Mouse (Mus musculus): Measurements from ENCODE around the gene Zmynd10. TPM values are rescaled to one million over a fixed set of nuclear protein-coding genes. Genes with fewer than 3 reads are reported as not detected.

Gene Zmynd10
- polyA plus RNA-seq (2012; rRNA removed), result 7.4 and 8.4 TPM in 2 replicates

DNA sequence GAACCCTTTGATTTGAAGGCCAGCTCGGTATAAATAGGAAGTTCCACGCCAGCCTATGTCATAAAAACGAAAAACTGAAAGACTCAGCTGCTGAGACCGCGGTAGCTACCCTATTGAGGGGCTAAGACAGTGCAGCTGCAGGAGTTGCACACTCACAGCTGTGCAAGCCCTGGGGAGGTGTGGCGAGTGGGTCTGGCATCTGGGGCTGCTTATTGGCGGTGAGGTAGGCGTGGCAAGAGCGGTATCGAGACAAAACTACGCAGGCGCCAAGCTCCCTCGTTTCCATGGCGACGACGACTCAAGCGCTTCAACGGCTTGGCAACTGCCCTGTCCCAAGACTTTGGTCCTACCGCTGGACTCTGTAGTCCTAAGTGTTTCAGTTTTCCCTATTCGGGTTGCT, at the start of gene Zmynd10:
Zmynd10 (plus strand) TSS at position 273 of the 400 bp plus-strand sequence.
- peak; percentile 96 for DNase-seq (ENCODE audit: low read depth)
- TF ChIP-seq POLR2A (IDR thresholded peaks at IDR 0.05; ENCODE audit: borderline replicate concordance, extremely low read depth, insufficient read depth, insufficient read length, poor library complexity, severe bottlenecking) (no peak), CTCF (IDR thresholded peaks at IDR 0.05; ENCODE audit: borderline replicate concordance, extremely low read depth, insufficient read depth, insufficient read length) (no peak)

DNA sequence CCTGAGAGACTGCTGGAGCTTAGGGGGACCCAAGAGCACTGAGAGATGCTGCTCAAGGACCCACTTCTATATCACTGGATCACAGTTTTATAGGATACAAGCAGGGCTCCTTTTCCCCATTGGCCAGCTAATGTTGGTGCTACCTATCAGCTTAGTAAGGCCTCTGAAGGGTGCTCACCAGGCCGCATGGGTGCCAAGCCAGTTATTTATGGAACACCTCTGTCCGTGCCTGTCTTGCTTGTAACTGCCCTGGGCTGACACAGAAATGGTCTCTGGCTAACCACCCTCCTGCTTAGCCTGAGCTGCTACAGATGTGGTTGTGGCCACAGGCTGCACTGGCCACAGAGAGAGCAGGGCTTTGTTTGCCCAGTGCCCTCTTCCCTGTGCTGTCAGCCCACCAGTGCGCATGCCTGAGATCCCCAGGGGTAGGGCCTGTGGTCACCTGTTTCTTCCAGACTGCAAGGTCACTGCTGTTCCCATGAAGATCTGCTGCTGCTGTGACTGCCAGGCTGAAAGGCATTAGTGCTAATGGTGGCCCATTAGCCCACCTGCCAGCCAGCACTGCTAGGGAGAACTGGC, 46.3 kb upstream of the Zmynd10 start:
- TF ChIP-seq POLR2A (IDR thresholded peaks at IDR 0.05; ENCODE audit: borderline replicate concordance, extremely low read depth, insufficient read depth, insufficient read length, poor library complexity, severe bottlenecking), result no peak
- TF ChIP-seq CTCF (IDR thresholded peaks at IDR 0.05; ENCODE audit: borderline replicate concordance, extremely low read depth, insufficient read depth, insufficient read length), result no peak
- DNase-seq (ENCODE audit: low read depth), result no peak

DNA sequence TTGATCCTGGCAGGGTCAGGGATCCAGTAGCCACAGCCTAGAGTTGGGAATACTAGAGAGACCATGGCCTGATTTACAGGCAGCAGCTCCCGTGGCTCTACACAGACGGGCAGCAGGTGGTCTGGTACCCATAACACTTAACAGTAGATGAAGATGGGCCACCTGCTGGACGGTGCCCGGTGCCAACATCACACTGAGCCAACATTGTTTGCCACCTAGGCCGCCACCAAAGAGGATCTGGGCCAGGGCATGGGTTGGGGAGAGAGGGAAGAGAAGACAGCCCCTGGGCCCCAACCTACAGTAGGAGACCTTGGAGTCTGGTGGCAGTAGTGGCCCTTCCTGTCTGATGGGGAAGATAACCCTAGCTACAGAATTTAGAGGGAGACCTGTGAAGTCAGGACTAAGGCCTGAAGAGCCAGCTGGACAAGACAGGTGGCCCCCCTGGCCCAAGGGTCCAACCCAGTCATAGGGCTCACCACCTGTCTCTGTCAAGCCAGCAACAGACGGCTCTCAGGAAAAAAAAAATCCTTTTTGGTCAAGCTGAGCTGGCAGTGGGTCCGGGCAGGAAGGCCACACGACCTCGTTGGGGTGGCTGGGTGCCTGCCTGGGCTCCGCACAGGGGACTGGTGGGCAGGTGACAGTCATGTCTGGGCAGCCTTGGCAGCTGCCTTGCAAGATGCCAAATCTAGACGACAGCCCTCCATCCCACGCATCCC, 44.8 kb upstream of the Zmynd10 start:
- no peak for DNase-seq (ENCODE audit: low read depth)
- TF ChIP-seq POLR2A (IDR thresholded peaks at IDR 0.05; ENCODE audit: borderline replicate concordance, extremely low read depth, insufficient read depth, insufficient read length, poor library complexity, severe bottlenecking) (no peak), CTCF (IDR thresholded peaks at IDR 0.05; ENCODE audit: borderline replicate concordance, extremely low read depth, insufficient read depth, insufficient read length) (no peak)

DNA sequence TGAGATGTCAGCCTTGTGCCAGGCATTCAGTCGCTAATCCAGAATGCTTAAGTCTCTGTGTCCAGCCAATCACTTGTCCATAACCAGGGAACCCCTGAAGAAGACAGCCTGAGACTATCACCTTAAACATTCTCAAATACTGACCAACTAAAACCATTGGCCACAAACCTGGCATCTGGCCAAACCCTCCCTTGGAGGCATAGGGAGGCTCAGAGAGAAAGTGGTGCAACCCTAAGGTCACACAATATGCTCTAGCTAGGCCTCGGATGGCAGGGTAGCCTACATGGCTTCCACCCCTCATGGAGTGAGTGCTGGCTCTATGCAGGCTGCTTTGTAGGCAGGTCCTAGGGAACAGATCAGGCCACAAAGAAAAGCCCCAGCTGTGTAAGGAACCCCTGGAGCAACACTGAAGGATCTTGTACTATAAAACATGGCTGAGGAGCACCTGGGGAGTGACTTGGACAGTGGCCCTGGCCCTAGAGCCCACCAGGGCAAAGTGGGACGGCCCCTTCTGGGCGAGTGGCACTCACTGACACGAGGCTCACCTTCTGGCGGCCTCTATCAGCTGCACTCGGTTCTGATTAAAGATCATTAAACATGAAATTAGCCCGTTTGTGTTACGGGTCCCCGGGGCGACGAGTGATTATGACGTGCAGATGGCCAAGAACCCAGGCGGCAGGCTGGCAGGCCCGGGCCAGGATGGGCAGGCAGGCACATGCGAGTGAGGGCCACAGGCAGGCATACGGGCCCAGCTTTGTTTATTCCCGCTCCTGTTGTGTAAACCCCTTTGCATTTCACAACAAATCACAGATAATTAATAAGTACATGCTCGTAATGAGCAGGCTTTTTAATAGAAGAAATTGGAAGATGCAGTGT, 42.2 kb upstream of the Zmynd10 start:
- no peak for TF ChIP-seq CTCF (IDR thresholded peaks at IDR 0.05; ENCODE audit: borderline replicate concordance, extremely low read depth, insufficient read depth, insufficient read length)
- TF ChIP-seq POLR2A (IDR thresholded peaks at IDR 0.05; ENCODE audit: borderline replicate concordance, extremely low read depth, insufficient read depth, insufficient read length, poor library complexity, severe bottlenecking), result no peak
- peak; percentile 80 for DNase-seq (ENCODE audit: low read depth)

DNA sequence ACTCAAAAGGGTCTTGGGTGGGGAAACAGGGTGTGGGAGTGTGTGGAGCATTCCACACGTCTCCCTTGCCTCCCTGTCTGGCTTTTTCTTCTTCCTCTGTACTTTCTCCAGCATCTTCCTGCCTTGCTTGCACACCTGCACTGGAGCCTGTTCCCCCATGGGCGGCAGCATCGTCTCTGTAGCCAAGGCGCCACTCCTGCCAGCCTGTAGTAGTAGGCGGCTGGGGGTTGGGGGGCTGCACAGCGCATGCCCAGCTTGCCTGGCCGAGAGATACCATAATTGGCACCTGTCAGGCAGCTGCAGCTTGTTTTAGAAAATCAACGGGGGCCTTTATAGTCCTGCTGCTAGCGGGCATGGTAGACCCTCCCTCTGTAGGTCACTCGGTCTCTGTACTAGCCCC, 38.8 kb upstream of the Zmynd10 start:
- peak; percentile 90 for DNase-seq (ENCODE audit: low read depth)
- TF ChIP-seq POLR2A (IDR thresholded peaks at IDR 0.05; ENCODE audit: borderline replicate concordance, extremely low read depth, insufficient read depth, insufficient read length, poor library complexity, severe bottlenecking) (no peak), CTCF (IDR thresholded peaks at IDR 0.05; ENCODE audit: borderline replicate concordance, extremely low read depth, insufficient read depth, insufficient read length) (peak; percentile 21; the same call in 1 of the 2 replicates)

DNA sequence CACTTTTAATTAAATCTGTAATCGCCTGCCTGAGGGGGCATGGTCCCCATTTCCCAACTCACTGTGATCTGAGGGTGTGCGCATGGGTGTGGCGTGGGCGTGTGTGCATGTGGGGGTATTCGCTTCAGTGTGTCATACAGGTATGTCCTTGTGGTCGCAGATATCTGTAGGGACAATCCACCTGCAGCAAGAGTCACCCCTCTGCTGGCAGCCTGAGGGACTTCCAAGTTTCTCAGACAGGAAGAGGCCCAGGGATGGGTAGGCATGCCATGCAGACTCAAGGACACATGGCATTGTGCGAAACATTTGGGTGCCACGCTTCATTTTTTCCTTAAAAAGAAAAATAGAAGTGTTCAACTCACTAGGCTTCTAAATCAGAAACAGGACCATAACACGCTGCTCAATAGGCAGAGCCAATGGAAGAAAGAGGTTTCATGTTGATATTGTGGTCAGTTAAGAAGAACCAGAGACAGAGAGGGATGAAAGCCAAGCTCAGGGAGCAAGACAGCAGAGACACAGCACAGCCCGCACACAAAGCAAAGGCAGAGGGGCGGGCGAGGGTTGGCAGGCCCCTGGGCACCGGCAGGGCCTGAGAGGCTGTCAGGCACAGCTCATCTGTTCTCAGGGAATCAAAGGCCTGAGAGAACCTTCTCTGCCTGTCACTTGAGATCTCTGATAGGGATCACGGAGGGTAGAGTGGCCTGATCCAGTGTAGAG, 36.6 kb upstream of the Zmynd10 start:
- DNase-seq (ENCODE audit: low read depth), result no peak
- TF ChIP-seq POLR2A (IDR thresholded peaks at IDR 0.05; ENCODE audit: borderline replicate concordance, extremely low read depth, insufficient read depth, insufficient read length, poor library complexity, severe bottlenecking), result no peak
- no peak for TF ChIP-seq CTCF (IDR thresholded peaks at IDR 0.05; ENCODE audit: borderline replicate concordance, extremely low read depth, insufficient read depth, insufficient read length)

DNA sequence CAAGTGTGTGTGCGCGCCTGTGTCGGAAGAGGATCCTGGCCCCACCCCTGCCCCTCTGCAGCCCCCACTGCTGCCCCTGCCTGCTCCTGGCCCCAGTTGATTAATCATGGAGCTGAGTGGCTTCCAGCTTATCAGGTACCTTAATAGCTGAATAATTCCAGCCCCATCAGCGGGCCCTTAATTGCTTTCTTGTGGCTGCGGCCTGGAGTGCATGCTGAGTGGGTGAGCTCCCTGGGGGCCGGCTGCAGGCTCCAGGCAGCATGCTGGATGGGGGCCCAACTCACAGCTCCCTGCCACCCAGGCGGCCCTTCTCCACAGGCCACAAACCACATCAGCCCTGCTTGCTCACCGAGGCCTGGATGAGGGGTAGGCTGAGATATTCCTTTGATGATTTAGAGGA, 35.7 kb upstream of the Zmynd10 start:
- DNase-seq (ENCODE audit: low read depth), result peak; percentile 74
- TF ChIP-seq CTCF (IDR thresholded peaks at IDR 0.05; ENCODE audit: borderline replicate concordance, extremely low read depth, insufficient read depth, insufficient read length) (no peak), POLR2A (IDR thresholded peaks at IDR 0.05; ENCODE audit: borderline replicate concordance, extremely low read depth, insufficient read depth, insufficient read length, poor library complexity, severe bottlenecking) (no peak)

DNA sequence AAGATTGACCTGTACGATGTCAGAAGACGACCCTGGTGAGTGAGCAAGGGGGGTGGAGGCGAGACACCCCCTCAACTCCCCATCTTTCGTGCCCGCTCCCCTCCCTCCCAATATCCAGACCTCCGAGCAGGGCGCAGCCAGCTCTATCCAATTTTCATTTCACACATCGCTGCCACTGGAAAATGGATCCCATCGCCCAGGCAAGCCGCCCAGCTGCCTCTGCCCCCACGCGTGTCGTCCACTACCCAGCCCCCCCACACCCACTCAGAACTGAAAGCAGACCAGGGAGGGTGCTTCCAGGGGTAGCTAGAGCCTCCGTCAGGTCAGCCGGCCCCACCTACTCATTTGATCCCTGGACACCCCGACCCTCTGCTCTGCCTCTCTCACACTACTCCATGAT, 34.8 kb upstream of the Zmynd10 start:
- TF ChIP-seq POLR2A (IDR thresholded peaks at IDR 0.05; ENCODE audit: borderline replicate concordance, extremely low read depth, insufficient read depth, insufficient read length, poor library complexity, severe bottlenecking), result no peak
- no peak for TF ChIP-seq CTCF (IDR thresholded peaks at IDR 0.05; ENCODE audit: borderline replicate concordance, extremely low read depth, insufficient read depth, insufficient read length)
- no peak for DNase-seq (ENCODE audit: low read depth)

DNA sequence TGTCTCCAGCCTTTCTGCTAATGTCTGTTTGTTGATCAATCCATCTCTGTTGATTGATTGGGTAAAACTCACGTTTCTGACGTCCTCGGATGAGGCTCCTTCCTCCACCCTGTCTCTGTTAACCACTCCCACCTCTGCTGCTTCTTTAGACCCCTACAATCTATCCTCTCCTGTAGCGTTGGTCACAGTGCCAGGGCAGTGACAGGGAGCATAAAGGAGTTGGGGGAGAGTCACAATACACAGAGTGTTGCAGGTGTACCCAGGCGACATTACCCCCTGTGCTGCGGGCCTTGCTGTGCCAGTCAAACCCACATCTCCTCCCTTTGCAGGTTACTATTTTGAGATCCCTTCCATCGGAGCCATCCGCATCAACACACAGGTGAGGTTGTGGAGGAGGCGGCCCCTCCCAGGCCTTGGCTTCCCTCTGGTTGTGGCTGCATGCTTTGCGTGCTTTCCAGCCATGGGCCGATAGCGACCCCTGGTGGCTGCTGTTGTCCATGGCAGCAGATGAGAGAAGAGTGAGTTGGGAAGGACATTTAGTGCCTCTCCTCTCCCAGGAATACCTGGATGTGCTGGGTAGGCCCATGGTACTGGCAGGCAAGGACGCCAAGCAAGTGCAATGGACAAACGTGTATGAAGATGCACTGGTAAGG, 32.7 kb upstream of the Zmynd10 start:
- peak; percentile 89 for DNase-seq (ENCODE audit: low read depth)
- TF ChIP-seq CTCF (IDR thresholded peaks at IDR 0.05; ENCODE audit: borderline replicate concordance, extremely low read depth, insufficient read depth, insufficient read length), result peak; percentile 100
- no peak for TF ChIP-seq POLR2A (IDR thresholded peaks at IDR 0.05; ENCODE audit: borderline replicate concordance, extremely low read depth, insufficient read depth, insufficient read length, poor library complexity, severe bottlenecking)

DNA sequence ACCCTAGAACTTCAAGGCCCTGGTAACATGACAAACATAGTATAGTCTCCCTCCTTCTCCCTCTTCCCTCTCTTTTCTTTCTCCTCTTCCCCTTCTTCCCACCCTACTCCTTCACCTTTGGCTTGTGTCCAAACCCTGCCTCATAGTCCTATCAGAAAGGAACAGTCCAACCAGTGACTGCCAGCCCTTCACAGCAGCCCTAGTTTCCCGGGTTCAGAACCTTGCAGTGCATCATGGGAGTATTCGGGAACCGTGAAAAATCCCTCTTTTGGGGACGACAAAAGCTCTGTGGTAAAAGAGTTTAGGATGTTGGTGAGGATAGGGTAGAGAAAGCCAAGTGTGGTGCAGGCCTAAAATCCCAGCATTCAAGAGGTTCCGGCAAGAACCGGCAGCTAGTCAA, 26.8 kb upstream of the Zmynd10 start:
- DNase-seq (ENCODE audit: low read depth), result peak; percentile 58
- TF ChIP-seq CTCF (IDR thresholded peaks at IDR 0.05; ENCODE audit: borderline replicate concordance, extremely low read depth, insufficient read depth, insufficient read length) (no peak), POLR2A (IDR thresholded peaks at IDR 0.05; ENCODE audit: borderline replicate concordance, extremely low read depth, insufficient read depth, insufficient read length, poor library complexity, severe bottlenecking) (no peak)

All from brain, embryonic 14.5 days (tissue).